Mouse (Mus musculus) retina, adult 2 months (tissue): ENCODE measurements around the gene Sim2.

Experiments
- DNase-seq: peaks from one replicate; pipeline ENCODE4 v3.0.0-alpha.2; 2012; ENCODE audit warnings: low read depth, low spot score

The Sim2 gene

DNA sequence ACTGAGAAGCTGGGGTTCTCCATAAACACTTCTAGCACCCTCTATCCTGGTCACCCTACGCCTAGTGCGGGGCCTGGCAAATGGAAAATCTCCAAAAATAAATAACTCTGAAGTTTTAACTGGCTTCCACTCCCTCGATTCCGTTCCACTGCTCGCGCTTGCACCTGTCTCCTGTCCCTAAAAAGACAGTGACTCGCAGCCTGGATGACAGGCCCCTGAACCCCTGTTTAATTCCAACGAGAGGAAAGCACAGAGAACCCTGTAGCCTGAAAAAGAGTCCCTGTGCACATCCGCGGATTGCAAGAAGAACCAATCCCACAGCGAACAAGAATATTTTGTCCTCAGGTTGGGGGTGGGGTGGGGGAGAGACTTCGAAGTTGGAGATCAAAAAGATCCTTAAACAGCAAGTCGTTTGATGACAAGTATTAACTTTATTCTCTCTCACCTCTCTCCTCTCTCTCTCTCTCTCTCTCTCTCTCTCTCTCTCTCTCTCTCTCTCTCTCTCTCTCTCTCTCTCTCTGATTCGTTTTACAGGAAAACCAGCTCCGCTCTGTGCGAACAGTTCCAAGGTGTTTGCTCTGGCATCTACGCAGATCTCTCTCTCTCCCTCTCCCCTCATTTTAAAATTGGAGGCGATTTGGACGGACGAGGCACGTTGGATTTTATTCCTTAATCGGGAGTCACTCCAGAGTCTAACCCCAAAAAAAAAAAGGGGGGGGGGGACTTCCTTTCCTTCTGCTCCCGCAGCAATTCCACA, 6.2 kb upstream of the Sim2 start:
- no peak for DNase-seq

DNA sequence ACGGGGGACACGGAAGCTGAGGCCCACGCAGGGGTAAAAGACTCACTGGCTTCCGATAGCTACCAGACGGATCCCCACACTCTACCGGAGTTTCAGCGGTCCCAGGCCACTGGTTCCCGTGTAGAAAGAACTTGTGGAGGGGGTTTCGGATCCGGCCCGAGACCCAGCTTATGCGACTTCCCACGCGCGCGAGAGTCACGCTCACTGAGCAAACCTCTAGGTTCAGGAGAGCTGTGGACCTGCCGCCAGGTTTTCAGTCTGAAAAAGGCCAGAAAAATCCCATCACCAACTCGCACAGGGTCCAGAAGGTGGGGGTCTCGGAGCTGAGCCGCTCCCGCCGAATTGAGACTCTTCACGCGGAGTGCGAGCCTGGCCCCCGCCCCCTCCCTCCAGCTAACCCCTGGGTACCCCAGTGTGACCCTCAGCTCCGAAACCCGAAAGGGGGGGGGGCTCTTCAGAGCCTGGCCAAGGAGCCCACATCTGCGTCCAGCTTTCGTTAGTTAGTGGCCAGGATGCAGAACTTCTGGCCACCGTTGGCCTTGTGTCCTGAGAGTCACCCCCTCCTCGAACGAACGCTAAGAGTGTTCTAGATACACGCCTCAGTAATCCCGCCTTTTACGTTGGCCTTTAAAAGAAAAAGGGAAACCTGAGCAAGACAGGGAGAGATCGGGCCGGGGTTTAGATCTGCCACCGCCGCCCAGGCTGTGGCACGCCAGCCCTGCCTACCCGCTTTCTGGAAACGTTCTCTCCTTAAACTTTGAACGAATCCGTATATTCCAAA, 5.5 kb upstream of the Sim2 start:
- DNase-seq: no peak

DNA sequence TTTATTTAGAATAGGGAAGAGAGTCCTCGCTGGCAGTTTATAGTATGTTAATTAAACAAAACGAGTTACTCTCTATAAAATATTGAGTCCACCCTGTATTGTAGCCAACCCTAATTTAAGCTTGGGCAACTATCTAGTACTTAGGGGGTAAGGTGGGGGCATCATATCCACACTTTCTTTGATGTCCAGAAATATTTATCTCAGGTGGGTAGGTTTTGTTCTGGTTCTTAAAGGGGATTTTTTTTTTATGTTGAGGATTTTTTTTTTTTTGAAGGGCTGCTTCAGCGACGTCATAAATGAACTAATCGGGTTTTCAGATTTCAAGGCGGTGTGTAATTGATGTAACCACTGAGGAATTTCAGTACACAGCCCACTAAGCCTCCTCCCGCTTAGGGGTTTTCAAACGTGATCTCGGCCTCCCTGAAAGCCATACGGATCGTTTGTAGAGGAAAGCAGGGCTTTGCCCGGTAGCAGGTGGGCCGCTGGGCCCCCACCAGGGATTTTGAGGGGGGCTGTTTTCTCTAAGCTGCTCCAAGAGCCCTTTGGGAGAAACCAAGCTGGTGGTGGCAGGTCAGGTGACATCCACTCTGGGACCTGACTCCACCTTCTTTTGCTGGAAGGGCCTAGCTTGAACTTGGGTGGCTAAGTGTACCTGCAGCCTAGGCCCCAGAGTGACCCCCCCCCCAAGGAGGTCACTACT, 4.7 kb upstream of the Sim2 start:
- DNase-seq: no peak

DNA sequence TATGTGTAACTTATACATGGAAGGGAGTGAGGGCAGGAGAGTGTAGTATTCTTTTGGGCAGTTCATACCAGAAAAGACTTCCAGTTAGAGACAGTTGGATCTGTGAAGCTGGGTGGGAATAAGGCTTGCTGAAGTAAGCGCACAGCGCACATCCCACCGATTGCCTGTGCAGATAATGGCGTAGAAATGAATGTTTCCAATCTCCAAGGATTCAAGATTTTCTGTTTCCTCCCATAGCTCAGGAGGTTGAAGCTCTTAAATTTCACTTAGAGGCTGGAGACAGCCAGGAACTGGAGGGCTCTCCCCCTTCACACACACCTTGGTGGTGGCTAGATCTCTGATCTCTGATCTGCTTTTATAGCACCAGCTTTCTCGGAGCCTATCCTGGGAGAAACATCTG, 3.1 kb upstream of the Sim2 start:
- no peak for DNase-seq

DNA sequence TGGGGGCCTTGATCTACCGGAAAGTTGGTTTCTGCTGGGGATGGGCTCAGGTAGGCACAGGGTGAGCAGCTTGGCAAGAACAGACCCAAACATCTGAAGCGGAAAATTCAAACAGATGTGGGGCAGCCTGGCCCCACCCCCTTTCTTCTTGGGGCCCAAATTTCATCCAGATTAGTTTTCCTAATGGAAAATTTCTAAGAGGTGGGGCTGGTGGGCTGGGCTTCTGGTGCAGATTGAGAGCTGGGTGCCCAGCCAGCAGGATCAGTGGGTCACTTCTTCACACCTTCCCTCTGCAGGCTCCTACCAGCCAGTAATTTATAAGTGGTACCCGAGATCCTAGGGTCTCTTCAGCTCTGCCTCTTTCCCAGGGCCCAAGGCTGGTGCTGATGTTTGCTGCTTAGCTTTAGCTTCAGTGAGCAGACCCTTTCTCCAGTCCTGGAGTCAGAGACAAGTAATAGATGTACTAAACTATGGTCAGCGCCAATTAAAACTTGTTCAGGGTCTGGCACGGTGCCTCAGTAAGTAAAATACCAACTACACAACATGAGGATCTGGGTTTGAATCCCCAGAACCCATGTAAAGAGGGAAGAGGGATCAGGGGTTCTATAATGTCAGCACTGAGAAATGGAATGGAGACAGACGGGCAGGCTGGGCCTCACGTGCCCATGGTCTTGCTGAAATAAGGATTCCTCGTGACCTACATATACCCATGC, 2.6 kb upstream of the Sim2 start:
- DNase-seq: no peak

DNA sequence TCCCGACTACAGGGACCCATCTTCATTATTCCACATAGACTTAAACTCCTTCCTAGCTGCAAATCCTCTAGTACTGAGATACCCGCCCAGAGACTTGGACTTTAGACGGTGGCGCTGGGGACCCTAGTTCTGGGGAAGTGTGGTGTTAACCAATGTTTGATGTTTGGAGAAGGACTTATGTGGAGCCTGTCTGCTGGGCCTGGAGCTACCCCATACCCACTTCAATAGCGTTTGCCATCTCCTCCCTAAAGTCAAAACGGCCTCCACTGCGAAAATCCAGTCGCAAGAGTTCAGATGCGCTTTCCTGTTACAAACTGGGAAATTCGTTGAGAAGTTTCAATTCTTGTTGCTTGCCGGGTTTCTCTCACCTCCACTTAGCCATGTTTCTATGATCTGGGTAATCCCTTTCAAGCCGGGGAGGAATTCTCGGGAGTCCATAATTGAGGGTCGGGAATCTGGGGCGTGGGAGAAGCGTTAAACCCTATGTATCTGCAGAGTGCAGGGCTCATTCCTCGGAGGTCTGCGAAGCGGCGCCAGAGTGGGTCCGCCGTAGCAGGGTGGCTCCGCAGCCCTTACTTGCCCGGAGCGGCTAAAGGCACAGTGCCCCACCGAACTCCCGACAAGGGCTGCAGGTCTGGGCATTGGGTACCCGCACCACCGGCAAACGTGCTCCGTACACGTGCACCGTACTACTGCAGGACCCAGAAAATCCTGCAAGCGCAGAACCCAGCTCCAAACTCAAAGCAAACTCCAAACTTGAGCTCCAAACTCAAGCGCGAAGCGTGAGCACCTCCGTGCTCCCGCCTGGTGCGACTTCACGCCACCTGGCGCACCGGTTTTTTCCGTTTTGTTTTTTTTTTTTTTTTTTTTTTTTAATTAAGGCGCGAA, 1.5 kb upstream of the Sim2 start:
- no peak for DNase-seq

DNA sequence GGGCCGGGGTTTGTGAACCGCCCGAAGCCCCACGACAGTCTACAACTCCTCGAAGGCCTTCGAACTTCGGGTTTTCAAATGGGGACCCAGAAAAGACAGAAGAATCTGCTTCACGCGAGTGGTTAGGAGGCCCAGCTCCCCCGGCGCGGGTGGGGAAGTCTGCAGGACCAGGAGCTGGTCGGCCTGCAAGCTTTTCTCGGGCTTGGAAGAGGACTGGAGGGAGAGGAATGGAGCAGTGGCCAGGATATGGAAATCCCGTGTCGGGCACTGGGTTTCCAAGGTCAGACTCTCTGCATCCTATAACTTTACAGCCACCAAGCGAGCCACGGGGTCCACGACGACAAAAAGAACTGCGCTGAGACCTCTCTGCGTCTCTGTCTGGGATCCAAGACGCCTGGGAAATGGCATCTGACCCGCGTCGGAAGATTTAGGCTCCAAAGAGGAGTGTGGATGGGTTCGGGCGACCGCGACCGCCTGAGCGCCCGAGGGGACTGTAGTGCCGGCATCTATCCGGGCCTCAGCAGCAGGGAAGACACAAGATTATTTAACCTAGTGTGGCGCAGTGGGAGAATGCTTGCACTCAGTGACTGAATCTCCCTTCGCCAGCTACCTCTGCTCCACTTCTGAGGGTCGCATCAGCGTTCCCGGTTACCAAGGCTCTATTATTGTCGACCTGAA, 744 bp upstream of the Sim2 start:
- DNase-seq: no peak

DNA sequence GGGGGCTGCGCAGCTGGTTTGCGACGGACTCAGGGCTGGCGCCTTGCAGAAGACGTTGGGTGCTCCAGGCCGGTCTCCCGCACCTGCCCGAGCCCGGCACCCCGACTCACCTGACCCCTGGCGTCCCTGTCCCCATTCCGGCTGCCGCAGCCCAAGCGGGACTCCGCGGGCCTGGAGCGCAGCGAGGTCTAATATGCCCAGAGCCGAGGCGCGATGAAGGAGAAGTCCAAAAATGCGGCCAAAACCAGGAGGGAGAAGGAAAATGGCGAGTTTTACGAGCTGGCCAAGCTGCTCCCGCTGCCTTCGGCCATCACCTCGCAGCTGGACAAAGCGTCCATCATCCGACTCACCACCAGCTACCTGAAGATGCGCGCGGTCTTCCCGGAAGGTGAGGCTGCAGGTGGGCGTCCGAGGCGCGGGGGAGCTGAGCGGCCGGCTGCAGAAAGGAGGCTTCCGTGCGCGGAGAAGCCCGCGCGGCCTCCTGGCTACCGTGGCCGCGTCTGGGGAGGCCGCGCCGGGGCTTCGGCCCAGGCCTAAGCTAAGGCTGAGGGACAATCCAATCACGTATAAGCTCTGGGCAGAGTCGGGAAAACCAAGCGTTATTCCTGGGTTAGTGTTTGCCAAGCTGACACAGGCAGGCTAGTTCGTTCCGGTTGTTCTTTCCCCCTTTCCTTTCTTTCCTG, 1.0 kb downstream of the Sim2 start:
- no peak for DNase-seq

DNA sequence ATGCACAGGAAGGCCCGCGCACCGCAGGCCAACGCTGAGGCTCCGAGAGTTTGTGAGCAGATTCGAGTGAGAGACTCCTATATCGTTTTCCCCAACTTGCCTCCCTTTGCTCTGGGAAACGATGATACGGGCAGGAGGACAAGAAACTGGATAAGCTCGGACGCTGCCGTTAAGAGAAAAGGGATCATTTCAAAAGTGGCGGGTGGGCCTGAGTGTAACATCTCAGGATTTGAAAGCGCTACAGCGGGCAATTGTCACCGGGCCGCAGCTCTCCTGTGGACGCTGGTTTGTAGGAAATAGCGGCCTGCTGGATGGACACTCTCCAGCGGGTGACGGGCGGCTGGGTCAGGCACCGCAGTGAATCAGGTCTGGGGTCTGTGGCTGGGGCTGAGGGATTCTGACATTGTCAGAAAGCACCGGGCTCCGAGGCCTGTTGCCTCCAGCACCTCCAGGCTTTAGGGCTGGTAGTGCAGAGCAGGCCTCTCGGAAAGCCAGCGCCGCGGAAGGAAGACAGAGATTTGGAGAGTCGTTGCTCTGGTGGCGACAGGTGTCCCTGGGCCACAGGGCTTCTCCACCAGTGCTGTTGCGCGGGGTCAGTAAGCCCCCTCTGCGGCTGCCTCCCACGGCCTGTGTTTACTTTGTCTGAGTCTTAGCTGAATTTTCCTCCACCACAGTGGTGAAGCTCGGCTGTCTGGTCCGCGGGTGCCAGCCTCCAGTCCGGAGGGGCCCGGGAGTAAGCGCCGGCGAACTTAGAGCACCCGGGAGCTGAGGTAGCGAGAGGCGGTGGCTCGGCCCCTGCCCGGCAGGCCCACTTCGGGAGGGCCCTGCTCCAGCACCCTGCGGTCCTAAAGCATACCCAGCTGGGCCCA, 2.2 kb downstream of the Sim2 start:
- DNase-seq: no peak

DNA sequence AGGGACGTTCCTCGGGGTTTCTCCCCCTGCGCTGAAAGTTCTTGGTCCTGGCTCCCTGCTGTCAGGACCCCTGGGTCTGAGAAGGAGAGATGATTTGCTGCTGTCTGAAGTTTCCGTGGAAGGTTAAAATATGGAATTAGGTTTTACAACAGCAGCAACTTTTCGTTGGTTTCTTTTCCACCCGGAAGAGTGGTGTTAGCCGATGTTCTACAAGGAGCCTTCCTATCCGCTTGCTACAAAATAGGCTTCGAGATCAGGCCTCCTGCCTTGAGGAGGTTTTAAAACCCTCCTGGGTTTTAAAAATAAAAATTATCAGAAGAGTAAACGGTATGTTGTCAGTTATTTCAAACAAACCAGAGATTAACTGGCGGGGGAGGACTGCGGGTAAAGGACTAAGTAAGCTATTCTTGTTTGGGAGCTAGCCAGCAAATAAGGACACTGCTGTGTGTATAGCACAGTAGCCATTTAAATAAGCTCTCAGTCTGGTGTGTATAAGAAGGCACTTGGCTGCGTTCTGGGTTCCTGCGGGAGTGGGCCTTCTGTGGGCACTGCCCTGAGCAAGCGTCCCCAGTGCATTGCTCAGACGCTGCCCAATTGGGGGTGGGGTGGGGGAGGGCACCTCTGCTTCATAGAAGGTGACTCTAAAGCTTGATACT, 3.0 kb downstream of the Sim2 start:
- no peak for DNase-seq

DNA sequence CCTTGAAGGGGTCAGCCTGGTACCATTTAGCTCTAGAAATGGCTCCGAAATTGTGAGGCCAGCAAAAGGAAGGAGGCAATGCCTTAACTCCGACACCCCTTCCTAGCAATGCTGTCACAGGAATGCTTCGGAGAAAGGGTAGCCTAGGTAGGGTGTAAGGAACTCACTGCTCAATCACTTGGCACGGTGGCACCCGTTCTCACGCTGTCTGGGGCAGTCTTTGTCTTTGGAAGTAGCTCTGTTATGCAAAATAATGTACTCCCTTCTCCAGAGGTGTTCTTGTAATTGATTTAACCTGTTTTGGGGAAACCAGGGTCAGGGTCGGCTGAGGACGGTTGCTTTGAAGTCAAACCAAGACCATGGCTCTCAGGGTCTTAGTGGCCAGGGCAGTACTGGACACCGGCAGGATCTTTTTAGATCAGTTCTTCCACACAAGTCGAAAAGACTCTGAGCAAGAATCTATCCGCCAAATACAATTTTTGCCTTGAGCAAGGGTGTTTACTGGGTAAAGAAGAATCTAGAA, 3.6 kb downstream of the Sim2 start:
- no peak for DNase-seq

DNA sequence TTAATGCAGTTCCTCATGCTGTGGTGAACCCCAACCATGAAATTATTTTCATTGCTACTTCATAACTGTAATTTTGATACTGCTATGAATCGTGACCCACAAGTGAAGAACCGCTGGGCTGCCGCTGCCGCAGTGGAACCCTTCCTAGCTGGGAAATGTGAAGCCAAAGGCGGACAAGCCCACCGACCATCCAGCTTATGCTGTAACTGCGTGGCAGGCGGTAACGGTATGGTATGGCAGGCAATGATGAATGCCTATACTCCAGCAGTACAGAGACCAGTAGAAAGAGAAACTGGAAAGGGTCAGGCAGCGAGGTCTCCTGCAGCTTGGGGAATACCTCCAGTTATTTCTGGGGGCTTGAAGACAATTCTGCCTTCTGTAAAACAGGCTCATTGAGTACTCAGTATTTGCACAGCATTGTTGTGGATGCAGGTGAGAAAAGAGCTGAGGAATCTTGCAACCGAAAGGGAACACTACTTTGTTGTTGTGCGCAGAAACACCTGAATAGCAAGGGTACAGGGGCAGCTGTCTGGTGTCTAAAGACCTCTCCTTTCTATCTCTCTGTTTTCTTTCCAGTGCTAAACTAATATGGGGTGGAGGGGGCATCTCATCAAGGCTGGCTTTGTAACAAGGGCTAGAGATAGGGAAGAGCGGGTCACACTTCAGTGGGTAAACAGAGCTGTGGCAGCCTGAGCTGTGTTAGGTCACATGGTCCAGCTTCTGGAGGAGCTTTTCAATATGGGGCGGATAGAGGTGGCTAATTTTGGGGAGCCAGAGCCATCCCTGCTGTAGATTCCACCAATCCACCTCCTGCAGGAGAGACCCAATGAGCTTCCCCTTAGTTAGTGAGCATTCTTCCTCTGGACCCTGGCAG, 4.3 kb downstream of the Sim2 start:
- DNase-seq: no peak

DNA sequence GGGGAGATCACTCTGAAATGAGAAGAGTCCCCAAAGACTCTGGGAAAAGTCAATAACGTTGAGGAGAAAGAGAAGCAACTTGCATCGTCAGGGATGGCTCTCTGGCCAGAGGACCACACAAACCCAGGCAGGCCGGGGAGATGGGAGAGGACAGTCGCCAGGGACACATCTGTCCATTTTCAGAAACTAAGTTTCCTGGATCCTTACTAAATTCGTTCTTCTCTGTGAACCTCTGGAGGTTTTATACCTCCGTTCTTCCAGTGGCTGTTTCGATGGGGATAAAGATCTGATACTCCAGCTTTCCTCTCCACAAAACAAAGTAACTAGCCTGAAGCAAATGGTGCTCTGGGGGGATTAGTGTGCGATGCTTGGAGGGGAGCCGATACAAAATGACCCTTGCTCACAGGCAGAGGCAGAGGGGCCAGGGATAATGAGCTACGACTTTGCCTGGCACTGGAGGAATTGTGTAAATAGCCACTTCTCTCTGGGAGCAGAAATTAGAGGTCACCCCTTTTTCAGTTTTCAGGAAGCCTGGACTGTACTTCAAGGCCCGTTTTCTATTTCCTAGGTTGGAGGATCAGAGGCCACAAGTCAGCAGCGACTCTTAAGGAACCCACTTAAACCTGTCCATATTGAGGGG, 7.9 kb downstream of the Sim2 start:
- DNase-seq: no peak

DNA sequence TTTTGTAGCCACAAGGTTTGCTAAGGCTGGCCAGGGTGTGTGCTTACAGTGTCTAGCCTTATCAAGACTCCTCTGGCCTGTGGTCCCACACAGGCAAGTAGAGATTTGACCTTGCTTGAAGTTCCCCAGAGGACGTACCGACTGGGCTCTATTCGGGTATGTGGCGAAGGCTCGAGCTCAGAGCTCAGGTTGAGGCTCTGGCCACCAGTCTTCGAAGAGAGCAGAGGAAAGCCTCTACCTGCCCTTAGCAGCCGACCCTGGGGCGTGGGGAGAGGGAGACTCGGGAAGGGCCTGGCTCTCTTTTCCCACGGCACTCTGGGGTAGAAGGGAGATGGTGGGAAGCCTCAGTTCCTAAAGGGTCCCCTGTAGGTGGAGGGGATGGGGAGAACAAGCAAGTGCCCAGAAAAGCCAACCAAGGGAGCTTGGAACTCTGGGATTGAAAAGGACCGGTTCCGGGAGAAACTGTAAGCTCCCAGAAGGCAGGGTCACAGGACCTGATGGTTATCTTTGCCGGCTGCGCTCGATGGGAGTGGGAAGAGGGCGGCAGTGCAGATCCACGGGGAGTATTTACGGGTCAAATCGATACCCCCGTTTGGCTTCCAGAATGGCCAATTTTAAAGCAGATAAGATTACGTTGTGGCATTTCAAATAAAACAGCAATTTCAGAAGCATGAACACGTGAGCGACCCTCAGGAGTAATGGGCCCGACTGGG, 8.6 kb downstream of the Sim2 start:
- DNase-seq: no peak

DNA sequence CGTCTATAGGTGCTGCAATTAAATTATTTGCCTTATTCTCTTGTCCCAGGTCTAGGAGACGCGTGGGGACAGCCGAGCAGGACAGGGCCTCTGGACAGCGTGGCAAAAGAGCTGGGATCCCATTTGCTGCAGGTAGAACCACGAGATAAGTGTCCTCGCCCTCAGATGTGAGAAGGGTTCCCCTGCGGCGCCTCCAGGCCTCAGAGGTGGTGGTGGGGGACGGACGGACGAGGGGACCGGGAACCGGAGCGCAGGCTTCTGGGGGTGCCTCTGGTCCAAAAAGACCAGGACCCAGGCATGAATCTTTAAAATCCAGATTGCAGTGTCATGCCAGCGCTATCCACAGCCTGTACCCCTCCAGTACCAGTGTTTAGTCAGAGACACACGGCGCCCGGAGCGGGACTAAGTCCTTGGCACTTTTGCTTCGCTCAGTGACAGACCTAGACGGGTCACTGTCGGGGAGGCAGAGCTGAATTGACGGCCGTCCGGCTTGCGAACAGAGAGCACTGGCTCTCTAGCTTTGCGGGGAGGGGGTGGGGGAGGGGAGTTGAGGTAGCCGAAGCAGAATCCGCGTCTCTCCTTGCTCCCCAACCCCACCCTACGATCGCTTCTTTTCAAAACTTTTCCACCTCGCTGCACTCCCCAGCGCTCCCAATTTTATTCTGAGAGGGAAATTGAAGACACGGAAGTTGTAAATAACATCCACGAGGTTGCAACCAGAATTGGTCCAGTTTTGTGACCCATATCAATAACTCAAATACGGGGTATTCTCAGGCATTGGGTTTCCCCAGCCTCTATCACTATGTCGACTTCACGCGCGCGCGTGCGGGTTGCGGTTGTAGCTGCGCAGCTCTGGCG, 9.7 kb downstream of the Sim2 start:
- no peak for DNase-seq
